Mouse (Mus musculus): Measurements from ENCODE around the gene Atp5g3.

Gene Atp5g3

DNA sequence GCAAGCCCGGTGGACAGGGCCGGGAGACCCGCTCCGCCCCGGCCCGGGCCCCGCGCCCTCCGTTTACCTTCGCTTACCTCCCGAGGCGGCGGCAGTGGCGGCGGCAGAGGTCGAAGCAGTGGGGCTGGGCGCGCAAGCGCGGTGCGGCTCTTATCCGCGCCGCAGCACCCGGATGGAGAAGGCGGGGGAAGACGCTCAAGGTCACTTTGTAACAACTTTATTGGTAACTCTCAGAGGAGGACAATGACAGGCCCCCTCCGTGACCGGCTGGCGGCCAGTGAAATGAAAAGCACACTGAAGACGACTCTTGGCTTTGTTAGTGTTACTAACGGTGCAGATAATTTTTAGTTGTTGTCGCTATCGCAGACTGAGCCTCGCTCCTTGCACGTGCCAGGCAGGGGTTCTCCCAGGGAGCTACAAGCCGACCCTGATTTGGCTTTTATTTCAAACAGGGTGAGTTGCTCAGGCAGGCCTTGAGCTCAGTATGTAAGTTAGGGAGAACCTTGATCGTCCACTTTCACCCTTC is at the start of gene Atp5g3:
Gene Atp5g3, minus strand, starts transcription at position 152 of the 526 bp plus-strand sequence.
- H3K27me3 ChIP-seq (ENCODE audit: insufficient read depth, low read length), result no peaks in the 10 kb centered on the region
- H3K4me3 ChIP-seq (replicated peaks; ENCODE audit: low read length), result peak within 1 kb of the TSS; percentile 95
- H3K4me1 ChIP-seq (replicated peaks; ENCODE audit: low read depth, low read length), result peaks cover 52% of the 10 kb centered on the region
- TF ChIP-seq CTCF (conservative IDR thresholded peaks at IDR 0.05; ENCODE audit: low read length) (no peak), NANOG (IDR thresholded peaks at IDR 0.05; ENCODE audit: borderline replicate concordance, low read length) (no peak), POU5F1 (IDR thresholded peaks at IDR 0.05; ENCODE audit: borderline replicate concordance, low read length) (no peak)
- H3K9me3 ChIP-seq (ENCODE audit: low read length), result no peaks in the 10 kb centered on the region
- peaks cover 39% of the 10 kb centered on the region for H3K36me3 ChIP-seq (ENCODE audit: insufficient read depth, low read length)

DNA sequence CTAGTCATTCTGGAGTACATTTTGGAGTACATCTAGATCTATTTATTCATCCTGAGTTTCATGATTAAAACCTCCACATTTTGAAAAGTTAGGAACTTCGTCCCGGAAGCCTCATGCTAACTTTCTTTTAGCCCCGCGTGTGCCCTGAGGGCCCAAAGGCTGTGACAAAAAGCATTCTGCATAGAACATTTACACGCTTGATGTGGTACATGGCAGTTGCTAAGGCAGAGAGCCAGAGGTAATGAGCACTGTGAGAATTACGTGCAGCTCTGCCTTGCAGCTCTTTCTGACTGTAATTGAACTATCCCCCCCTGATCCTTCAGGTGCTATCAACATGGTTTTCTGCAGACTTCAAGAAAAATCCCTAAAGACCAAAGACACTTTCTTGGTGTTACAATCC is 47.2 kb upstream of the Atp5g3 start:
- no peaks in the 10 kb centered on the region for H3K27me3 ChIP-seq (ENCODE audit: insufficient read depth, low read length)
- no peaks in the 10 kb centered on the region for H3K36me3 ChIP-seq (ENCODE audit: insufficient read depth, low read length)
- H3K4me3 ChIP-seq (replicated peaks; ENCODE audit: low read length), result no peak overlapping the region
- TF ChIP-seq POU5F1 (IDR thresholded peaks at IDR 0.05; ENCODE audit: borderline replicate concordance, low read length), result no peak
- no peak for TF ChIP-seq NANOG (IDR thresholded peaks at IDR 0.05; ENCODE audit: borderline replicate concordance, low read length)
- no peak for TF ChIP-seq CTCF (conservative IDR thresholded peaks at IDR 0.05; ENCODE audit: low read length)
- no peaks in the 10 kb centered on the region for H3K9me3 ChIP-seq (ENCODE audit: low read length)
- no peaks in the 10 kb centered on the region for H3K4me1 ChIP-seq (replicated peaks; ENCODE audit: low read depth, low read length)

DNA sequence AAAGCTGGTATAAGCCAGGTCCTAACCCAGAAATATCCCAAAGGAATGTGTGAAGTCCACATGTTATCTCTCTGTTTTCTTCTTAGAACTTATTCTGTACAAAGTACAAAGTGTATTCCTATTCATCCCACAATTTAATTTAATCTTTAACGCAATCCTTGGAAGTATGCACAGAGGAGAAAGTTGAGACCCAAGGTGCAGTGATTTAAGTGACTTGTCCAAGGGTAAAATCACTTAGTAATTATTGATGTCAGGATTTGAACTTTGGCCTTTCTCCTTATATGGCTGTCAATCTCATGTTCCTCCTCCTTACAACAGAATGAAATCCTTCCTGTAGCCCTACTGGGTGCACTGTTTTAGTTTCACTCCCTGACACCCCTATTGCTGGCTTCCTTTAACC is 42.5 kb upstream of the Atp5g3 start:
- Histone ChIP-seq H3K4me1 (replicated peaks; ENCODE audit: low read depth, low read length) (no peaks in the 10 kb centered on the region), H3K36me3 (ENCODE audit: insufficient read depth, low read length) (no peaks in the 10 kb centered on the region), H3K27me3 (ENCODE audit: insufficient read depth, low read length) (no peaks in the 10 kb centered on the region), H3K4me3 (replicated peaks; ENCODE audit: low read length) (no peak overlapping the region), H3K9me3 (ENCODE audit: low read length) (no peaks in the 10 kb centered on the region)
- no peak for TF ChIP-seq CTCF (conservative IDR thresholded peaks at IDR 0.05; ENCODE audit: low read length)
- no peak for TF ChIP-seq NANOG (IDR thresholded peaks at IDR 0.05; ENCODE audit: borderline replicate concordance, low read length)
- no peak for TF ChIP-seq POU5F1 (IDR thresholded peaks at IDR 0.05; ENCODE audit: borderline replicate concordance, low read length)

DNA sequence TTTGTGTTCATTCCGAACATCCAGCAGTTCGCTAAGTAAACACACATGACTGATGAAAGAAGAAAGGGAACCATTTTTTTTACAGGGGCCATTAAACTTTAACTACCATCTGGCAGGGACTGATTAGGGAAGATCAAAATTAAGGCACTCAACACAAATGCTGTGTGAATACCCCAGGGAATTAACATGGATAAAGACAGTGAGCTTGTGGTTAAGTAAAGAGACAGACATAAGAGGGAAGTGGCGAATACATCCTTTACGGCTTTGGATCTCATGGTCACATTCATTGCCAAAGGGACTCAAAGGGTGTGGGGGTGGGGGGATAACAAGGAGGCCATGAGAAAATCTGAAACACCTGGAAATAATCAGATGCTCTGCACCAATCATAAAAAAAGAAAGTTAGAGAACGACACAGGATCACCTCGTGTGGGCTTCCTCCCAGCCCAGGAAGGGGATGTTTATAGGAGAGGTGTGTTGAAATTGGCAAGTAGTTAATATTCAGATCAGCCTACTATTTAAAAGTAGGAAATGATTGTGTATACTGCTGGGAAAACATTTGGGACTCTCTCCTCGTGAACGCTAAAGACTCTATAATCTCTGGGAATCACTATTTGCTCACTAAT is 41.6 kb upstream of the Atp5g3 start:
- no peak for TF ChIP-seq CTCF (conservative IDR thresholded peaks at IDR 0.05; ENCODE audit: low read length)
- no peak for TF ChIP-seq POU5F1 (IDR thresholded peaks at IDR 0.05; ENCODE audit: borderline replicate concordance, low read length)
- TF ChIP-seq NANOG (IDR thresholded peaks at IDR 0.05; ENCODE audit: borderline replicate concordance, low read length), result no peak
- no peaks in the 10 kb centered on the region for H3K27me3 ChIP-seq (ENCODE audit: insufficient read depth, low read length)
- no peaks in the 10 kb centered on the region for H3K4me1 ChIP-seq (replicated peaks; ENCODE audit: low read depth, low read length)

DNA sequence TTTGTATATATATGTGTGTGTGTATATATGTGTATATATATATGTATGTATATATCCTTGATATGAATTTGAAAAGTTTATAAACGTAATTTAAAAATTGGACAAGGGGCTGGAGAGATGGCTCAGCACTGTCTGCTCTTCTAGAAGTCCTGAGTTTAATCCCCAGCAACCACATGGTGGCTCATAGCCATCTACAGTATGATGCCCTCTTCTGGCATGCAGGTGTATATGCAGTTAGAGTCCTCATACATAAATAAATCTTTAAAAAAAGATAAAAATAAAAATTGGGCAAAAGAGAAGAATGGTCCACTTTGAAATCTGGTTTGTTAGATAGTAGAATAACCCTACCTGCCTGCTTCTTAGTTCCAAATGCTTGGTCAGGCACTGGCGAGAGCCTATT is 36.2 kb upstream of the Atp5g3 start:
- Histone ChIP-seq H3K27me3 (ENCODE audit: insufficient read depth, low read length) (no peaks in the 10 kb centered on the region), H3K36me3 (ENCODE audit: insufficient read depth, low read length) (no peaks in the 10 kb centered on the region), H3K4me3 (replicated peaks; ENCODE audit: low read length) (no peak overlapping the region), H3K4me1 (replicated peaks; ENCODE audit: low read depth, low read length) (peaks cover 17% of the 10 kb centered on the region), H3K9me3 (ENCODE audit: low read length) (0 out of 2 replicates have a peak, but pooled peaks cover 4% of the 10 kb centered on the region)
- TF ChIP-seq NANOG (IDR thresholded peaks at IDR 0.05; ENCODE audit: borderline replicate concordance, low read length) (no peak), CTCF (conservative IDR thresholded peaks at IDR 0.05; ENCODE audit: low read length) (peak; percentile 47)

More for the DNA sequence above, 41.6 kb upstream of the Atp5g3 start:
- Histone ChIP-seq H3K36me3 (ENCODE audit: insufficient read depth, low read length) (no peaks in the 10 kb centered on the region), H3K4me3 (replicated peaks; ENCODE audit: low read length) (no peak overlapping the region), H3K9me3 (ENCODE audit: low read length) (no peaks in the 10 kb centered on the region)

DNA sequence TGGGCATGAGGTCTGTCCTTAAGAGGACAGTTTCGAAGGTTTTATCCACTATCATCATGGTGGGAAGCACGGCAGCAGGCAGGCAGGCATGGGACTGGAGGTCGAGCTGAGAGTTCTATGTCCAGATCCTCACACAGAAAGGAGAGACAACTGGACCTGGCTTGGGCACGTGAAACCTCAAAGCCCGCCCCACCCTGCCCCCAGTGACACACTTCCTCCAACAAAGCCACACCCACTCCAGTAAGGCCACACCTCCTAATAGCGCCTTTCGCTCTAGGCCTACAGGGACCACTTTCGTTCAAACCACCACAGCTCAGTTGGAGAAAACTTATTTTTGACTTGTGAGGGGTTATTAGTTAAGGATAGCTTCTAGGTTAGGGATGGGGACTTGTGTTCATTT is 32.6 kb upstream of the Atp5g3 start:
- Histone ChIP-seq H3K4me1 (replicated peaks; ENCODE audit: low read depth, low read length) (peaks cover 21% of the 10 kb centered on the region), H3K36me3 (ENCODE audit: insufficient read depth, low read length) (no peaks in the 10 kb centered on the region), H3K9me3 (ENCODE audit: low read length) (0 out of 2 replicates have a peak, but pooled peaks cover 4% of the 10 kb centered on the region), H3K4me3 (replicated peaks; ENCODE audit: low read length) (no peak overlapping the region), H3K27me3 (ENCODE audit: insufficient read depth, low read length) (peaks cover 3% of the 10 kb centered on the region; the same call in 1 of the 2 replicates)
- TF ChIP-seq CTCF (conservative IDR thresholded peaks at IDR 0.05; ENCODE audit: low read length) (no peak), NANOG (IDR thresholded peaks at IDR 0.05; ENCODE audit: borderline replicate concordance, low read length) (no peak), POU5F1 (IDR thresholded peaks at IDR 0.05; ENCODE audit: borderline replicate concordance, low read length) (no peak)

DNA sequence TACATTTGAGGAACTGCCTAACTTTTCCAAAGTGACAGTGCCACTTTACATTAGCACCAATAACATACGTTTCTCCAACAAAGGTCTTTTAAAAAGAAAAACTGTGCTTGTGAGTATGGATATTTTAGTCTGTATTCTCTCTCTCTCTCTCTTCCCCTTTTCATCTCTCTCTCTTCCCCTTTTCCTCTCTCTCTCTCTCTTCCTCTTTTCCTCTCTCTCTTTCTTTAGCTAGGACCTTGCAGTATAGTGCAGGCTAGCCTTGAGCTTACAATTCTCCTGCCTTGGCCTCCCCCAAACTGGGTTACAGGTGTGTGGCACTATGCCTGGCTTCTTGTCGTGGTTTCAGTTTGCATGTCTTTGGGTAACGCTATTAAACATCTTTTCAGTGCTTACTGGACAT is 31.7 kb upstream of the Atp5g3 start:
- 0 out of 2 replicates have a peak, but pooled peaks cover 4% of the 10 kb centered on the region for H3K9me3 ChIP-seq (ENCODE audit: low read length)
- no peak overlapping the region for H3K4me3 ChIP-seq (replicated peaks; ENCODE audit: low read length)
- TF ChIP-seq POU5F1 (IDR thresholded peaks at IDR 0.05; ENCODE audit: borderline replicate concordance, low read length) (no peak), CTCF (conservative IDR thresholded peaks at IDR 0.05; ENCODE audit: low read length) (no peak), NANOG (IDR thresholded peaks at IDR 0.05; ENCODE audit: borderline replicate concordance, low read length) (no peak)
- peaks cover 3% of the 10 kb centered on the region; the same call in 1 of the 2 replicates for H3K27me3 ChIP-seq (ENCODE audit: insufficient read depth, low read length)
- H3K36me3 ChIP-seq (ENCODE audit: insufficient read depth, low read length), result no peaks in the 10 kb centered on the region
- peaks cover 21% of the 10 kb centered on the region for H3K4me1 ChIP-seq (replicated peaks; ENCODE audit: low read depth, low read length)

DNA sequence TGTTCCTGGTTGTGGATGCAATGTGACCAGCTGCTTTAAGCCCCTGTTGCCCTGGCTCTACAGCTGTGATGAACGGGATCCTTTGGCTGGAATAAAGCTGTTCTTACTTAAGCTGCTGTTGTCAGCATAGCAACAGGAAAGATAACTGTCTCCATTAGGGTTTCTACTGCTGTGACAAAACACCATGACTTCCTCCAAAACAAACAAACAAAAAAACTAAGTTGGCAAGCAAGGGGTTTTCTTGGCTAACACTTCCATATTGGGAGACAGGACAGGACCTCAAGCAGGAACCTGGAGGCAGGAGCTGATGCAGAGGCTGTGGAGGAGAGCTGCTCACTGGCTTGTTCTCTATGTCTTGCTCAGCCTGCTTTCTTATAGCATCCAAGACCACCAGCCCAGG is 30.2 kb upstream of the Atp5g3 start:
- H3K4me1 ChIP-seq (replicated peaks; ENCODE audit: low read depth, low read length), result peaks cover 21% of the 10 kb centered on the region
- H3K9me3 ChIP-seq (ENCODE audit: low read length), result peaks cover 10% of the 10 kb centered on the region
- H3K27me3 ChIP-seq (ENCODE audit: insufficient read depth, low read length), result peaks cover 3% of the 10 kb centered on the region; the same call in 1 of the 2 replicates
- TF ChIP-seq POU5F1 (IDR thresholded peaks at IDR 0.05; ENCODE audit: borderline replicate concordance, low read length) (no peak), NANOG (IDR thresholded peaks at IDR 0.05; ENCODE audit: borderline replicate concordance, low read length) (no peak), CTCF (conservative IDR thresholded peaks at IDR 0.05; ENCODE audit: low read length) (no peak)
- no peaks in the 10 kb centered on the region for H3K36me3 ChIP-seq (ENCODE audit: insufficient read depth, low read length)
- H3K4me3 ChIP-seq (replicated peaks; ENCODE audit: low read length), result no peak overlapping the region
